Mouse (Mus musculus) granulocyte monocyte progenitor cell, adult 5-6 weeks (primary cell): ENCODE measurements around the gene Cygb. TPM values are rescaled to one million over a fixed set of nuclear protein-coding genes. Genes with fewer than 3 reads are reported as not detected.

ENCODE experiments used
- ATAC-seq: replicated peaks from 2 replicates; pipeline ENCODE4 v1.8.0; 2016; ENCODE audit warnings: mild to moderate bottlenecking, moderate TSS enrichment, inconsistent platforms; ENCODE audit not compliant: poor library complexity, severe bottlenecking
- total RNA-seq, 2 experiments: library from RNA; stranded (forward) in 1 of 2; stranded (reverse) in 1 of 2; fragments of 200-712, 200-1000 nt in 1 of 2; fragments of >200 nt in 1 of 2; fragmentation: Nextera tagmentation in 1 of 2; gene quantifications; 2 replicates each; pipeline ENCODE4 v1.2.3; 2014 to 2017

Cygb gene
- total RNA-seq (2014; fragmentation: Nextera tagmentation) (not detected in 2 replicates), total RNA-seq (2017) (not detected in 2 replicates)

GRCm38 (mm10) chr11:116654255-116654821 lies at the start of gene Cygb:
TSS of gene Cygb (minus strand) at chr11:116654313.
- no peak for ATAC-seq

GRCm38 (mm10) chr11:116701377-116701841 lies 47.3 kb upstream of the Cygb start:
- no peak for ATAC-seq

GRCm38 (mm10) chr11:116697521-116697920 lies 43.4 kb upstream of the Cygb start:
- ATAC-seq, result no peak

- ATAC-seq, result no peak
Observed at GRCm38 (mm10) chr11:116696426-116696825, 42.3 kb upstream of the Cygb start.

DNA sequence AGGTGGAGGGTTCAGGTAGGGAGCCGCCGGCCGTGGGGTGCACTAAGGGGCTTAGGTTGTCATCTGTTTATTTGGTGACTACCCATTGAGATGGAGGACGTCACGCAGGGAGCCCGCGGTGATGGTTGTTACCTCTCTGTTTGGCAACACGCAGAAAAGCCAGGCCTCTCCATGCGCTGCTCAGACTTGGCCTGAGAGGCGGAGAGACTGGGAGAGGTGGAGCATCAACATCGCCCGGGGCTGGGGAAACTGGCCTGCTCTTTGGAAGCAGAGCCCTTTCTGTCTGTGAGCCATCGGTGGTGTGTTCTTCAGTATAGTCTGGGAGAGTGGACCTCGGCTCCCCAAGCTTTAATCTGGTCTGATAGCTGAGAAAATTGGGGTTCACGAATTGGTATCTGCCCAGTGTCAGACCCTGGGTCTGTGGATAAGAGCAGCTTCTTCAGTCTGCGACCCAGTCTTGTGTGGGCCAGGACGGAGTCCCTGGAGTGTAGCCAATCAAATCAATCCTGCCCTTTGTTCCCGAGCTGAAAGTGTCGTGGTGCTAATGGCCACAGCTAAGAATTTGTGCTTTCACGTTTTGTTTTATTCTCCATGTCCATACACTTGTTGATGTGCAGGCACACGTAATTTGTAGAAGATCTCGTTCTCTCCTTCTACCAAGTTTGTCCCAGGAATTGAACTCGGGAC lies 41.2 kb upstream of the Cygb start:
- no peak for ATAC-seq

DNA sequence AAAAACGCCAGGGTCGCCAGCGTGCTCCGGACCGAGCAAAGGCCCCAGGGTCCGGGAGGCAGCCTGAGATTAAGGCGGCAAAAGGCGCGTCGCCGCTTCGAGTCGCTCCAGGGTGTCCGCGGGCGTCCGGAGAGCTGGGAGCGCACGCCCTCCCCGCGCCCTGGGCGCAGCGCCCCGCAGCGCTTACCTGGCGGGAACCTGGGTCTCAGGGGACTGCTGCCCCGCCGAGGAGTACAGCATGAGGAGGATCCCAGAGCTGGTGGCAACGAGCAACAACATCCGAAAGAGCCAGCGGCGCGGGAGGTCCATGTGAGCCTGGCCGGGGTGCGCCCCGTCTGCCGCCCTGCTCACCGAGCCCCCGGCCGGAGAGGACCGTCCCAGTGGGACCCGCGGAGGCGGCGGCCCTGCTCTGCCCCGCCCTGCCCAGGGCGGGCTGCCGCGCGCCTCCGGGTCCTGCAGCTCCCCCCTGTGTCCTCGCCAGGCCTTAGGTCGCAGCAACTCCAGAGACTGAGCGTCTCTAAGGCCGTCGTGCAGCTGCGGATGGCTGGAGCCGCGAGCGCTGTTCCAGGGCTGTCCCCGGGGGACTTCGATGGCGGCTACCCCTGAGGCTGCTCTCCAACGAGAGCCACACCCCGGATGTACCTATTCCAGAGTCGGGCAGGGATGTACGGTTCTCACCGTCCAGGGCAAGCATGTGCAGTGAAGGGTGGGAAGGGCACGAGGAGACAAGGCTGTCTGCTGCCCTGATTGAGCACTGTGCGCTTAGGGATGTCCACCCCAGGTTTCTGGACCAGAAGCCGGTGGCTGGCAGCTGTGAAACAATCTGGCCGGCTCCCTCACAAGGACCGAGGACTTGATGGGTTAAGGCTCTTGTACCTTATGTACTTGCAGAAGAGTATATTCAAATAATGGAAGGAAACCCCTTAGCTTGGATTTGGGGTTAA lies 40.4 kb upstream of the Cygb start:
- no peak; the same call in 1 of the 2 replicates for ATAC-seq

DNA sequence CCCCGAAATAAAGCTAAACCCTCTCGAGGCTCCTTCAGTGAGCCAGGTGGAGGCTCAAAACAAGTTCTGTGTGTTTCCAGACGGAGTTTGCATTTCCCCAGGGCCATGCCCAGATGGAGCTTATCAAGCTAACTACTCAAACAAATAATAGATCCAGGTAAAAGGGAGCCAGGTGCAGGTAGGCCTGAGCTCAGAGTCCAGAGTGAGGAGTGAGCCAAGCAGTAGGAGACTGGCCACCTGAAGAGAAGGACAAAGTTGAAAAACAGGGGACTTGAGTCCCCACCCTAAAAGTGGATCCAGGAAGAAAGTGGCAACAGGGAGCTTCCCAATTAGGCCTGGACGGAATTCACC lies 39.8 kb upstream of the Cygb start:
- ATAC-seq, result no peak

GRCm38 (mm10) chr11:116690701-116691575 lies 36.8 kb upstream of the Cygb start:
- ATAC-seq, result no peak

- ATAC-seq, result no peak
Observed at GRCm38 (mm10) chr11:116689622-116690021, 35.5 kb upstream of the Cygb start.

DNA sequence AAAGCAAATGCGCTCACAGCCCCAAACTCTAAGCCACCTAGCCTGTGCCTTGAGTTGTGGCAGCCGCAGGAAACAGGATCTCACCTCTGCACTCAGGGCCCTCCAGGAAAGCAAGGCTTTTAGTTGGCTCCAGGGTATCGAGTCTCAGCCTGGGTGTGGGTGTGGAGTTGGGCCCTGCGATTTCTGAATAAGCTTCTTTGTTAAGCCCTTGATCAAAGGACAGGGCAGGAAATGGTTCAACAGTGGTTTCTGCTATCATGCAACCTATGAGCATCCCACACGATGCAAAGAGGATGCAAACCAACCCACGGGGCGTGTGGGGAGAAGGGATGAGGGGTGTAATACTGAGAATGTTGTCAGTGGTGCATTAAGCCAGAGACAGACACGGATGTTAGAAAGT lies 33.8 kb upstream of the Cygb start:
- ATAC-seq, result no peak

GRCm38 (mm10) chr11:116685729-116686128 lies 31.6 kb upstream of the Cygb start:
- ATAC-seq, result no peak

GRCm38 (mm10) chr11:116683777-116684176 lies 29.7 kb upstream of the Cygb start:
- no peak for ATAC-seq

- peak; percentile 65 for ATAC-seq
Observed at GRCm38 (mm10) chr11:116682501-116683144, 28.5 kb upstream of the Cygb start.

DNA sequence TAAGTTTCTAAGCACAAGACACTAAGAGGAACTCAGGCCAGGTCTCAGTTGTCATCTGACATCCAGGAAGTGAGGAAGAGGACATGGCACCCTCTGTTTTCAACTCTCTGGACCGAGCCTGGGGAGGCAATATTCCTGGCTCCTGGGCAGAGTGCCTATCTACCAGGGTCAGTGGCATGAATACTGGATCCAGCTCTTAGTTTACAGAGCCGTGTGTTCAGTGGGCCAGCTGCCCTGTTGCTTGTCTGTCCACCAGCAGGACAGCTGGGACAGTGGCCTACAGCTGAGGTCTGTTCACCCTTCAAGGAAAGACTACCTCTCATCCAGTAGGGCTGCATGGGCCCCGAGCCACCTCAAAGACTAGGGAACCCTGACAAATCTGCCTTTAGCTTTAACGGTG lies 27.0 kb upstream of the Cygb start:
- ATAC-seq, result no peak

GRCm38 (mm10) chr11:116680321-116681091 lies 26.4 kb upstream of the Cygb start:
- ATAC-seq, result no peak

GRCm38 (mm10) chr11:116679148-116679547 lies 25.0 kb upstream of the Cygb start:
- ATAC-seq, result no peak

GRCm38 (mm10) chr11:116677711-116678441 lies 23.8 kb upstream of the Cygb start:
- ATAC-seq, result no peak
